Mouse (Mus musculus) kidney, embryonic 15.5 days (tissue): ENCODE measurements at regions not wholly inside any gene's neighbourhood (a gene's known extent, or its start where the extent isn't known, plus 50 kb on each side); places are given as distances from the start of the nearest gene placed in this dataset.

Experiments
- ATAC-seq: fragments of 200-750 bp; cut with Nextera tagmentation; replicated peaks from 2 replicates; pipeline ENCODE4 v1.8.0; 2017; ENCODE audit warnings: moderate TSS enrichment; ENCODE audit not compliant: low FRiP score
- H3K27ac ChIP-seq: fragments of 300-500 bp; sonication (generic); 2 replicates; pipeline ENCODE4 v1.5.1; 2015; ENCODE audit warnings: mild to moderate bottlenecking, inconsistent platforms
- H3K27me3 ChIP-seq: fragments of 300-500 bp; sonication (generic); 2 replicates; pipeline ENCODE4 v1.6.1; 2015; ENCODE audit warnings: inconsistent platforms
- H3K36me3 ChIP-seq: fragments of 300-500 bp; sonication (generic); 2 replicates; pipeline ENCODE4 v1.6.1; 2015; ENCODE audit warnings: inconsistent platforms
- H3K4me1 ChIP-seq: fragments of 300-500 bp; sonication (generic); 2 replicates; pipeline ENCODE4 v1.6.1; 2015; ENCODE audit warnings: inconsistent platforms
- H3K4me2 ChIP-seq: fragments of 300-500 bp; sonication (generic); 2 replicates; pipeline ENCODE4 v1.6.1; 2015; ENCODE audit warnings: moderate library complexity, mild to moderate bottlenecking, inconsistent platforms
- H3K4me3 ChIP-seq: fragments of 300-500 bp; sonication (generic); replicated peaks from 2 replicates; pipeline ENCODE4 v1.5.1; 2015; ENCODE audit warnings: mild to moderate bottlenecking, inconsistent platforms
- H3K9ac ChIP-seq: fragments of 300-500 bp; sonication (generic); 2 replicates; pipeline ENCODE4 v1.6.1; 2015; ENCODE audit warnings: mild to moderate bottlenecking, inconsistent platforms
- H3K9me3 ChIP-seq: fragments of 300-500 bp; sonication (generic); replicated peaks from 2 replicates; pipeline ENCODE4 v1.6.1; 2016; ENCODE audit warnings: inconsistent platforms
- WGBS: fragments of 180-500 bp; shearing (Covaris S2); methylation state at CpG from one replicate; pipeline ENCODE4 v1.1.7; 2015; ENCODE audit warnings: mixed read lengths; 5-methylcytosine and 5-hydroxymethylcytosine counted together

DNA sequence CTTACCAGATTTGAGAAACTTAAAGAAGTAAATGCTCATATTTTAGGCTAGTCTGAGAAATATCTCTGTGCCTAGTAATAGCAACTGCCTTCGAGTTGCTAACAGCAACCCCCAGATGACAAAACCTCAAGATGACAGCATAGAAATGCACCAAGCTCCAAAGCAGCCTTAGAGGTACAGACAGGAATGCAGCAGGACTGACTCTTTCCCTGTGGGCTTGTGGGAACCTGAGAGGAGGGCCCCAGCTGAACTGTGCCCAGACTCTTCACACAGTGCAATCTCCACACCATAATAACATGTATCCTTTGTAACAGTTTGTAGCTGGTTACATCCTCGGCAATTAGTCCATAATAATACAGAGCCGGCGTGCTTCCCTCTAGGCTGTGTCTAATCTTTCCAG is 252.9 kb upstream of the Spag17 start:
- H3K9me3 ChIP-seq, result no peaks in the 10 kb centered on the region
- H3K27me3 ChIP-seq, result no peaks in the 10 kb centered on the region
- no peaks in the 10 kb centered on the region for H3K36me3 ChIP-seq
- no peak for ATAC-seq
- no peak overlapping the region for H3K9ac ChIP-seq
- no peak overlapping the region for H3K4me2 ChIP-seq
- WGBS, result 82% methylated on average over 4 of the region's 4 CpGs
- no peaks in the 10 kb centered on the region for H3K4me1 ChIP-seq
- no peak overlapping the region for H3K4me3 ChIP-seq
- H3K27ac ChIP-seq, result no peak overlapping the region

DNA sequence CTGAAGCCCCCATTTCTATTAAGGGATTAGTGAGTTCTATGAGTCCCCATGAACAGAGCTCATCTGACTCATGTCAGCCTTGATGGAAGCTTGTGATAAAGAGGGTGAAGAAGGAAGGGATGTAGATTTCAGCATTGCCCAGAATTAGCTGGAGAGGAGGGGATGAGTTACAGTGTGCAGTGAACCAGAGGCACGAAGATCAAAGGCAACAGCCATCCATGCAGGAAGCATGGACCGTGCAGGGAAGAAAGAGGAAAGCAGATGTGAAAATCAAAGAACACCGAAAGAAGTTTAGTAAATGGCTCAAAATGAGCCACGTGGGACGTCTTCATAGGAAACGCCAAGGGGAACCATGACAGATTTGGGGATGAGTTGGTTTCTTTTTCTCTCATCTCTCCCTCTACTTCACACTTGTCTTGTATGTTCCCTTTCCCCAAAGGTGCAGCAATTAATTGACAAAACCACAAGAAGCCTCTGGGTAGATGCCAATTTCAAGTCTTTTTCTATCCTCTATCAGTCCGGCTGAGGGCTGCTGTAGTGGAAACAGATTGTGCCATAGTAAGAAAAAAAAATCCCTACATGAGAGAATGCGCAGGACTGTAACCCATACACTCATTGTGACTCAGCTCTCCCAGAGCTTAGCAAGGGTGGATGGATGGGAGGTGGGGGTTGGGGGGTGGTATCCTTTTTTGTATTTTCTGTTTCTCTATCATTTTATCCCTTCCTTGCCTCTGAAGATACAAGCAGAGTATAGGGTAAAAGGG is 243.7 kb upstream of the Spag17 start:
- no peaks in the 10 kb centered on the region for H3K36me3 ChIP-seq
- H3K4me2 ChIP-seq, result no peak overlapping the region
- peak; percentile 84 for ATAC-seq
- 39% methylated on average over 8 of the region's 8 CpGs for WGBS
- no peak overlapping the region for H3K4me3 ChIP-seq
- no peak overlapping the region for H3K9ac ChIP-seq
- no peaks in the 10 kb centered on the region for H3K27me3 ChIP-seq
- no peaks in the 10 kb centered on the region for H3K4me1 ChIP-seq
- no peaks in the 10 kb centered on the region for H3K9me3 ChIP-seq
- H3K27ac ChIP-seq, result no peak overlapping the region

DNA sequence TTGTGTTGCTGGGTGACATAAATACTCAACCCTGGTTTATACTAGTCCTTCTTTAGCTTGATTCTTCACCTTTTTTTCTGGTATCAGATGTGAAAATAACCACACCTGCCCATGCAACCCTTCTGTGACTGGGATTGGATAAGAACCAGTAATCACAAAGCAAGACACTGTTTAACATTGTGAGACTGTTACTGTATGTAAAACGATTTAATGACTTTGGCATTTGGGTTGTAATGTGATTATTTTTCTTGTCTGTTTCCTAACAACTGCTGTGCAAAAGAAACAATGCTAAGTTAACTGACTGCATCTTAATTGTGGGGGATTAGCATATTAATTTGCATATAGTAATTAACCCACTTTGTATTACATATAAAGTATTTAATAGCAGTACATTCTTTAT is 240.3 kb upstream of the Spag17 start:
- no peak for ATAC-seq
- Histone ChIP-seq H3K36me3 (no peaks in the 10 kb centered on the region), H3K9me3 (no peaks in the 10 kb centered on the region), H3K4me2 (no peak overlapping the region), H3K27ac (no peak overlapping the region), H3K4me1 (no peaks in the 10 kb centered on the region), H3K9ac (no peak overlapping the region), H3K4me3 (no peak overlapping the region), H3K27me3 (no peaks in the 10 kb centered on the region)
- 79% methylated on average over 1 of the region's 1 CpGs for WGBS

DNA sequence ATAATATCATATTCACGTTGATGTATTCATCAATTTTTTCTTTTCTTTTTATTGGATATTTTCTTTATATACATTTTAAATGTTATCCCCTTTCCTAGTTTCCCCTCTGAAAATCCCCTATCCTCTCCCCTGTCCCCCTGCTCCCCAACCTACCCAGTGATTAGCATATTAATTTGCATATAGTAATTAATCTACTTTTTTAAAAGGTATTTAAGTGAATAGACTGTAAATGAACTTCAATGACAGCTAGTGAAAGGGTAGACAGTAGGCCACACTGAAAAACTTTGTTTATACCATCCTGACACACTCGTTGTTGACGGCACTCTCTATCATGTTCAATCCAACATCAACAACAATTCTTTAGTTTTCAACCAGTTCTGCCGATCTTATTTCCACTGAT is 239.9 kb upstream of the Spag17 start:
- Histone ChIP-seq H3K9me3 (no peaks in the 10 kb centered on the region), H3K4me2 (no peak overlapping the region), H3K4me3 (no peak overlapping the region), H3K9ac (no peak overlapping the region), H3K36me3 (no peaks in the 10 kb centered on the region), H3K27ac (no peak overlapping the region), H3K27me3 (no peaks in the 10 kb centered on the region), H3K4me1 (no peaks in the 10 kb centered on the region)
- 90% methylated on average over 4 of the region's 4 CpGs for WGBS
- no peak for ATAC-seq

GRCm38 (mm10) chr3:99657617-99658016 is 227.6 kb upstream of the Spag17 start:
- no peaks in the 10 kb centered on the region for H3K27me3 ChIP-seq
- H3K9me3 ChIP-seq, result no peaks in the 10 kb centered on the region
- 86% methylated on average over 5 of the region's 5 CpGs for WGBS
- H3K4me1 ChIP-seq, result no peaks in the 10 kb centered on the region
- no peak for ATAC-seq
- no peaks in the 10 kb centered on the region for H3K36me3 ChIP-seq
- H3K4me3 ChIP-seq, result no peak overlapping the region
- no peak overlapping the region for H3K27ac ChIP-seq
- no peak overlapping the region for H3K9ac ChIP-seq
- no peak overlapping the region for H3K4me2 ChIP-seq

DNA sequence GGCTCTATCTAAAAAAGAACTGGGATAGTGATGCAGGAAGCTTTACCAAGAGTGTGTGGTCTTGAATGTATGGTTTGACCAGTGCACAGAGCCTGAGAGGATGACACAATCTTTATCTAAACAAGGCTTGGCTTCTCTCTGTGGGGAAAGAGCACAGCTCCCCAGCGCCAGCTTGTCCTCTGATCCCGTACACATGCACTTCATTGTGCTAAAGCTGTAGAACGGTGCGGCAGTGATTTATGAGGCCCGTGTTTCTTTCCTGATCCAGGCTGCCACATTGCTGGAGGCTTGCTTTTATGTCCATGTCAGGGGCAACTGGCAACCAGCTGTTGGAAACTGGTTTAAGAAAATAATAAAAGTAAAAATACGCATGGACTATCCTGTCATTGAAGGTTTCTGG is 221.4 kb upstream of the Spag17 start:
- no peak for ATAC-seq
- Histone ChIP-seq H3K9ac (no peak overlapping the region), H3K9me3 (no peaks in the 10 kb centered on the region), H3K4me2 (no peak overlapping the region), H3K27me3 (no peaks in the 10 kb centered on the region), H3K27ac (no peak overlapping the region), H3K36me3 (no peaks in the 10 kb centered on the region), H3K4me1 (peaks cover 6% of the 10 kb centered on the region; the same call in 1 of the 2 replicates), H3K4me3 (no peak overlapping the region)
- 28% methylated on average over 6 of the region's 6 CpGs for WGBS

- 0 out of 2 replicates have a peak, but pooled peaks have one; percentile 33 for ATAC-seq
Measured at GRCm38 (mm10) chr3:99665363-99665762, 219.8 kb upstream of the Spag17 start.

DNA sequence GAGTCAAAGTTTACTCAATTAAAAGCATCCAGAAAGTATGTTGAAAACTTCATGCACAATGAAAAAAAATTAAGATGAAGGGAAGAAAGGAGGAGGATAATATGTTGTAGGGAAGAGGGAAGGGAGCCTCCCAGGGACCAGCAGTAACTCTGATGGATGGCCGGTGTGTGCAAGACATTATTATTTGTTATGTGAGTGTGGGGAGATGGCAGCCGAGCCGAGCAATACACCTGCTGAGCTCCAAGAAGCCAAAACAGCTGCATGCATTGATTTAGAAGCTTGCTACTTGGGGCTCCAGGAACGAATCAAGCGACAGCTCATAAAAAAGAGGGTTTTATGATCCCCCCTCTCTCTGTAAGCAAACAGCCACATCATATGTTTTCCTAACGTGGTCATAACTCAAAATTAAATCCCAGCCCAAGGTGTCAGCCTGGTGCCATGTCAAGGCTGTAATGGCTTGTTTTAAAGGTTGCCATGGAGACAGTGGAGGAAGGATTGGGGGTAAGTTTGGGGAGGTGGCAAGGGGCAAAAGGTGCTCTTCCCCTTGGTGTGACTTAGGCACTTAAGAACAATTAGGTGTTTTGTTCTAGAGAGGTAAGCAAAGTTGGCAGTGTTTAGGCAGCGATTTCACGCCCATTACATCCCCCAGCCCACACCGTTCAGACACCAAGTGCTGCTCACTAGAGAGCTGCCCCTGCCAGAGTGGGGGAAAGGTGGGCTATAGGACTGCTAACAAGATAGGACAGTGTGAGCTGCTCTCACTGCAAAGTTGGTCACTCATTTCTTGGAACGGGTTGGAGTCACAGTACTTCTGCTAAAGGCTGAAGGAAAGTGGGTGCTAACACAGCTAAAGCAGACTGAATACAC is 219.1 kb upstream of the Spag17 start:
- WGBS, result 8% methylated on average over 10 of the region's 10 CpGs
- no peak overlapping the region for H3K4me2 ChIP-seq
- H3K36me3 ChIP-seq, result no peaks in the 10 kb centered on the region
- no peaks in the 10 kb centered on the region for H3K9me3 ChIP-seq
- no peak overlapping the region for H3K4me3 ChIP-seq
- no peak for ATAC-seq
- peaks cover 6% of the 10 kb centered on the region; the same call in 1 of the 2 replicates for H3K4me1 ChIP-seq
- H3K27me3 ChIP-seq, result no peaks in the 10 kb centered on the region
- no peak overlapping the region for H3K9ac ChIP-seq
- H3K27ac ChIP-seq, result no peak overlapping the region

More at GRCm38 (mm10) chr3:99665363-99665762, 219.8 kb upstream of the Spag17 start:
- Histone ChIP-seq H3K4me1 (peaks cover 6% of the 10 kb centered on the region; the same call in 1 of the 2 replicates), H3K9me3 (no peaks in the 10 kb centered on the region), H3K4me2 (no peak overlapping the region), H3K36me3 (no peaks in the 10 kb centered on the region), H3K27me3 (no peaks in the 10 kb centered on the region), H3K9ac (no peak overlapping the region), H3K27ac (no peak overlapping the region), H3K4me3 (no peak overlapping the region)
- 45% methylated on average over 5 of the region's 5 CpGs for WGBS

DNA sequence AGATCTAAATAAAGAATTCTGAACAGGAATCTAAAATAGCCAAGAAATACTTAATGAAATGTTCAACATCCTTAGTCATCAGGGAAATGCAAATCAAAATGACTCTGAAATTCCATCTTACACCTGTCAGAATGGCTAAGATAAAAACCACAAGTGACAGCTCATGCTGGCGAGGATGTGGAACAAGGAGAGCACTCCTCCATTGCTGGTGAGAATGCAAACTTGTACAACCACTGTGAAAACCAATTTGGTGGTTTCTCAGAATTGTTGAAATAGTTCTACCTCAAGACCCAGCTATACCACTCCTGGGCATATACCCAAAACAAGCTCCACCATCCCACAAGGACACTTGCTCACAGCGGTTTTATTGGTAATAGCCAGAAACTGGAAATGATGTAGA is 211.1 kb upstream of the Spag17 start:
- H3K27me3 ChIP-seq, result no peaks in the 10 kb centered on the region
- H3K36me3 ChIP-seq, result no peaks in the 10 kb centered on the region
- ATAC-seq, result no peak
- no peaks in the 10 kb centered on the region for H3K4me1 ChIP-seq
- WGBS, result 90% methylated on average over 2 of the region's 2 CpGs
- H3K27ac ChIP-seq, result no peak overlapping the region
- H3K9me3 ChIP-seq, result no peaks in the 10 kb centered on the region
- H3K4me2 ChIP-seq, result no peak overlapping the region
- no peak overlapping the region for H3K9ac ChIP-seq
- H3K4me3 ChIP-seq, result no peak overlapping the region

DNA sequence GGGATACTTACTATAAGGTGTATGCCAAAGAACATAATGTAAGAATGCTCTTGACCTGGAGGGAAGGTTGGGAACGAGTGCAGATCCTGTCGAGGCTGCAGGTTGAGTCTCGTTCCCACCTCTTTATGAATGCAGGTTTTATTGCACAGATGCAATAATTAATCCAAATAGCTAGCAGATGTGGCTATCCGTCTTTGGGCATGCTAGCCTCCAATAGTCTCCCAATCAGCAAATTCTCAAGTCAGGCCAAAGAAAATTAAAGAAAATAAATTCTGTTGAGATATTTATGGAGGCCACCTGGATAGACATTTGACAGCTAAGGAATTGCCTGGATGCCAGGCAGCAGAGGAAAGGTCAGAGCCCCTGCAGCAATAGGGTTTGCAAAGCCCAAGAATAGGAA is 175.7 kb upstream of the Spag17 start:
- 68% methylated on average over 4 of the region's 4 CpGs for WGBS
- no peaks in the 10 kb centered on the region for H3K4me1 ChIP-seq

DNA sequence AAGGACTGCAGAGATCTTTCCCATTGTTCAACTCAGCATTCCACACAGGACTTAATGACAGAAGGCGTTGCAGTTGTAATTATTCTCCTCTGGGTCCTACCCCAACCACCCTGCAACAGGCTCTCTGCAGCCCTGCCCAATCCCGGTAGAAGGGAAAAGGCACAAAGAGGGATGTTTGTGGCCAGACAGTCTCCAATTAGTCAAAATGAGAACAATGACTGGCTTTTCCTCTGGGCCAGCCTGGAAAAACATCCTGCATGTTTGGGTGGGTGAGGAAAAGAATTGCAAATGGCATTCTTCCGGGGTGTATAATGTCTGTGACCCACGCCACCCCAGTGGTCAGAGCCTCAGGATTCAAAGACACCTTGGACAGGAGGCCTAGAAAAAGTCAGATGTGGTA is 168.8 kb upstream of the Spag17 start:
- no peak overlapping the region for H3K27ac ChIP-seq

More for the DNA sequence above, 175.7 kb upstream of the Spag17 start:
- no peak overlapping the region for H3K4me2 ChIP-seq
- no peak overlapping the region for H3K27ac ChIP-seq
- H3K9ac ChIP-seq, result no peak overlapping the region
- H3K4me3 ChIP-seq, result no peak overlapping the region
- no peak for ATAC-seq
- H3K27me3 ChIP-seq, result no peaks in the 10 kb centered on the region
- no peaks in the 10 kb centered on the region for H3K9me3 ChIP-seq
- H3K36me3 ChIP-seq, result no peaks in the 10 kb centered on the region

DNA sequence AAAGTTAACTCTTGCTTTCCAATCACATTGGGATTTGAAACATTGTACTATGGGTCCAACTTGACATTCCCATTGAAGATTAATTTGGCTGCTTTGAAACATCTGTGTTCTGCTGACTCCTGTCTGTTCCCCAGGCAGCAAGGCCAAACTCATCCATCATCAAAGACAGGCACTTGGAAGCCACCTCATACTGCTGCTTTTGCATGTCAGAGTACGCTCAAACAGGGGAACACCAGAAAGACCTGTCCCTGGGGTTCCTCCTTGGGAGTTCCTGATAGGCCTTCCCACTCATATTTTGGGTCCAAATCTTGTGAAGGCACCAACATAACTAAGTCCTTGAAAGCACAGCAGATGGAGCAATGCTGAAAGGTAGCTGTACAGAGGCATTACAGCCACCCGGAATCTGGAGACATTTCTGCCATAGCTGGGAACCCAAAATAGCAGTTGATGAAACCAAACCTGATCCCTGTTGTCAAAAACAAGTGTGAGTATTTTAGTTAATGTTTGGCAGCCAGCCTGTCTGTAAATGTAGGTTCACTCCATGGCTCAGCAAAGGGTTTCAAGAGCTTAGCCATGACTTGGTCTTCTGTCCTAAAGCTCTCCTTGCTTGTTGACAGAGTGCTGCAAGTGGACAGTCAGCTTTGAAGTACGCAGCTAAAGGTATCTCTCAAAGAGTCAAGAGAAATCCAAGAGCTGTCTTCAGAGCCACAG is 147.0 kb upstream of the Spag17 start:
- no peak overlapping the region for H3K9ac ChIP-seq
- WGBS, result 74% methylated on average over 3 of the region's 3 CpGs
- no peak overlapping the region for H3K4me2 ChIP-seq
- peaks cover 6% of the 10 kb centered on the region; the same call in 1 of the 2 replicates for H3K27me3 ChIP-seq
- H3K36me3 ChIP-seq, result no peaks in the 10 kb centered on the region
- no peak overlapping the region for H3K4me3 ChIP-seq
- no peaks in the 10 kb centered on the region for H3K4me1 ChIP-seq
- H3K9me3 ChIP-seq, result no peaks in the 10 kb centered on the region
- no peak for ATAC-seq
- H3K27ac ChIP-seq, result no peak overlapping the region

More for the DNA sequence above, 168.8 kb upstream of the Spag17 start:
- Histone ChIP-seq H3K4me2 (no peak overlapping the region), H3K4me3 (no peak overlapping the region), H3K9ac (no peak overlapping the region), H3K9me3 (no peaks in the 10 kb centered on the region), H3K36me3 (no peaks in the 10 kb centered on the region), H3K27me3 (no peaks in the 10 kb centered on the region), H3K4me1 (no peaks in the 10 kb centered on the region)
- ATAC-seq, result no peak
- 61% methylated on average over 4 of the region's 4 CpGs for WGBS
